ENCODE assay signal across 10 mouse cellular contexts in the genomic region with DNA sequence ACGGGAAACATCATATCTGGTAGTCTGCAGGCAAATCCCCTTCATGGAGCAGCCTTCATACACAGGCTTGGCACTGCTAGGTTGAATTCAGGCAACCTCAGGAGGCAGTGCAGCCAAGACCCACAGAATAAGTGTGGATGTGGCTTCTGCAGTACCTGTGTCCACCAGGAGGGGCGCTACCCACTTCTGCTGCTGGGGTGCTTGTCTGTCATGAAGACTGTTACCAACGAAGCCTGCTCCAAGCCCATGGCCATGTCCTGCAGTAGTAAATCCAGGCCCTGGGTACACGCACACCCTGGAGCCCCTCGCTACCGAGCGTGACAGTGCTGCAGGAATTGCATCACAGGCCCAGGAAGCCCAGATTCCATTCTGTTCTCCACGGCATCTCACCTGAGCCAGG. TPM values are rescaled to one million over a fixed set of nuclear protein-coding genes. Genes with fewer than 3 reads are reported as not detected.
DNase-seq lines count a peak whose midpoint lies in the region; ATAC-seq and TF ChIP-seq lines count a peak whose summit lies in the region.
"Had no signal": no experiment of that assay in that cellular context is flagged by ENCODE, and none has a peak within 500 bp of the region (broad histone marks: within the 10 kb centered on the region; RNA-seq: fewer than 3 reads in every experiment).

No protein-coding gene starts in this region.

- H3K36me3 ChIP-seq in kidney, embryonic 16.5 days (ENCODE audit: insufficient read depth, low read length) = peaks cover 27% of the 10 kb centered on the region
- H3K36me3 ChIP-seq in forebrain, postnatal 0 days (ENCODE audit: insufficient read depth) = peaks cover 29% of the 10 kb centered on the region

- ATAC-seq in kidney, embryonic 16.5 days (ENCODE audit: low FRiP score, low TSS enrichment) = no peak
- ATAC-seq in forebrain, postnatal 0 days = peak; percentile 72
- peak; percentile 78 for ATAC-seq in megakaryocyte-erythroid progenitor cell, adult 5-6 weeks (replicated peaks; ENCODE audit: low FRiP score, low TSS enrichment, poor library complexity, severe bottlenecking)

- H3K9me3 ChIP-seq in kidney, embryonic 16.5 days (ENCODE audit: low read length) = no peaks in the 10 kb centered on the region
- H3K9me3 ChIP-seq in forebrain, postnatal 0 days (ENCODE audit: low read length) = no peaks in the 10 kb centered on the region
- H3K9me3 ChIP-seq: embryonic facial prominence, embryonic 15.5 days; lung, embryonic 15.5 days had no signal

- WGBS in kidney, embryonic 16.5 days = 65% methylated on average over 8 of the region's 8 CpGs
- 67% methylated on average over 8 of the region's 8 CpGs for WGBS in forebrain, postnatal 0 days

- peak; percentile 59 for DNase-seq in kidney, adult 18-20 months
- peak; percentile 75 to 83 for DNase-seq in CD8-positive naive resting alpha-beta T cell, adult 2 months (ENCODE audit: low read depth in 2 of 2, low spot score in 2 of 2)
- DNase-seq in adrenal gland, postnatal 36 days = peak; percentile 71 to 79
- peak; percentile 75 for DNase-seq in forebrain, postnatal 0 days
- peak; percentile 86 to 91 for DNase-seq in layer of hippocampus, postnatal 10 days (ENCODE audit: low spot score in 2 of 2)
- DNase-seq in thymus, postnatal 25 days = peak; percentile 76

- TF ChIP-seq CTCF in forebrain, postnatal 0 days (IDR thresholded peaks at IDR 0.05; ENCODE audit: low read depth) = peak; percentile 93

- no peak overlapping the region for H3K27ac ChIP-seq in kidney, embryonic 16.5 days (ENCODE audit: low read length)
- H3K27ac ChIP-seq in forebrain, postnatal 0 days (ENCODE audit: low read depth, low read length) = no peak overlapping the region
- H3K27ac ChIP-seq: embryonic facial prominence, embryonic 15.5 days; lung, embryonic 15.5 days had no signal

- no peak overlapping the region for H3K9ac ChIP-seq in kidney, embryonic 16.5 days (replicated peaks; ENCODE audit: low read length)
- no peak overlapping the region for H3K9ac ChIP-seq in forebrain, postnatal 0 days
- H3K9ac ChIP-seq: embryonic facial prominence, embryonic 15.5 days; lung, embryonic 15.5 days had no signal

- no peak overlapping the region for H3K4me2 ChIP-seq in kidney, embryonic 16.5 days (replicated peaks; ENCODE audit: low read depth, low read length)
- H3K4me2 ChIP-seq in forebrain, postnatal 0 days (ENCODE audit: low read depth) = no peak overlapping the region
- H3K4me2 ChIP-seq: embryonic facial prominence, embryonic 15.5 days; lung, embryonic 15.5 days had no signal

- H3K4me3 ChIP-seq in kidney, embryonic 16.5 days (ENCODE audit: low read length) = no peak overlapping the region
- H3K4me3 ChIP-seq in forebrain, postnatal 0 days (ENCODE audit: low read depth, low read length) = no peak overlapping the region
- H3K4me3 ChIP-seq: embryonic facial prominence, embryonic 15.5 days; lung, embryonic 15.5 days had no signal

- H3K27me3 ChIP-seq in kidney, embryonic 16.5 days (ENCODE audit: insufficient read depth, low read length) = no peaks in the 10 kb centered on the region
- no peaks in the 10 kb centered on the region for H3K27me3 ChIP-seq in forebrain, postnatal 0 days (ENCODE audit: insufficient read depth, low read length)
- H3K27me3 ChIP-seq: embryonic facial prominence, embryonic 15.5 days; lung, embryonic 15.5 days had no signal

- H3K4me1 ChIP-seq in kidney, embryonic 16.5 days (ENCODE audit: insufficient read depth, low read length) = peaks cover 22% of the 10 kb centered on the region
- H3K4me1 ChIP-seq in forebrain, postnatal 0 days (ENCODE audit: insufficient read depth) = no peaks in the 10 kb centered on the region

RNA-seq across cellular contexts. Expression of gene Chmp6, which starts 6.7 kb away (rescaled TPM):
- polyA plus RNA-seq in kidney, embryonic 16.5 days (2015; fragmentation: Nextera tagmentation; extraction: Ambion mirVana) = 110 and 114 TPM in 2 replicates
- total RNA-seq in adrenal gland, postnatal 36 days (2021) = 10 to 100 TPM; 31.9 to 37.6 TPM
- 91.1 and 91.9 TPM in 2 replicates for total RNA-seq in forebrain, postnatal 0 days (2014; rRNA removed)
- 102 and 105 TPM in 2 replicates for polyA plus RNA-seq in forebrain, postnatal 0 days (2015; fragmentation: Nextera tagmentation; extraction: Ambion mirVana)
- total RNA-seq in layer of hippocampus, postnatal 10 days (2021) = 10 to 100 TPM; 43.0 to 44.5 TPM
- 13.6 and 25.2 TPM in 2 replicates for total RNA-seq in megakaryocyte-erythroid progenitor cell, adult 5-6 weeks (2014; fragmentation: Nextera tagmentation)
- total RNA-seq in megakaryocyte-erythroid progenitor cell, adult 5-6 weeks (2017) = 17.7 and 92.3 TPM in 2 replicates

RNA-seq across cellular contexts. Expression of gene Baiap2, which starts 22.7 kb away (rescaled TPM):
- 22.8 and 25.3 TPM in 2 replicates for polyA plus RNA-seq in kidney, embryonic 16.5 days (2015; fragmentation: Nextera tagmentation; extraction: Ambion mirVana)
- 10 to 100 TPM; 11.3 to 24.0 TPM for total RNA-seq in adrenal gland, postnatal 36 days (2021)
- total RNA-seq in forebrain, postnatal 0 days (2014; rRNA removed) = 42.3 and 52.0 TPM in 2 replicates
- 31.1 and 36.6 TPM in 2 replicates for polyA plus RNA-seq in forebrain, postnatal 0 days (2015; fragmentation: Nextera tagmentation; extraction: Ambion mirVana)
- 100 to 1,000 TPM in 1 of 2 experiments, 10 to 100 TPM in 1; 96.2 to 102 TPM for total RNA-seq in layer of hippocampus, postnatal 10 days (2021)
- total RNA-seq in megakaryocyte-erythroid progenitor cell, adult 5-6 weeks (2014; fragmentation: Nextera tagmentation) = 1.0 and 2.3 TPM in 2 replicates
- 1.5 and 17.7 TPM in 2 replicates for total RNA-seq in megakaryocyte-erythroid progenitor cell, adult 5-6 weeks (2017)
